Mouse (Mus musculus) stomach, postnatal 0 days (tissue): Measurements from ENCODE around the gene Vmn1r172. TPM values are rescaled to one million over a fixed set of nuclear protein-coding genes. Genes with fewer than 3 reads are reported as not detected.
"Not testable (repeated sequence)": the region's sequence is repeated elsewhere in the genome, so short reads cannot be mapped to it uniquely, and the experiment has no call there.

Experiments
- ATAC-seq: fragments of 200-750 bp; cut with Nextera tagmentation; 2 replicates; pipeline ENCODE4 v1.8.0; 2017; ENCODE audit not compliant: low FRiP score, low TSS enrichment
- DNase-seq: peaks from one replicate; pipeline ENCODE4 v3.0.0-alpha.2; 2016; ENCODE audit warnings: low spot score
- H3K27ac ChIP-seq: fragments of 300-500 bp; sonication (generic); replicated peaks from 2 replicates; pipeline ENCODE4 v1.5.1; 2014; ENCODE audit warnings: mild to moderate bottlenecking, control low read depth
- H3K27me3 ChIP-seq: fragments of 300-500 bp; sonication (generic); 2 replicates; pipeline ENCODE4 v1.6.1; 2014; ENCODE audit warnings: low read length; ENCODE audit not compliant: control insufficient read depth, insufficient read depth
- H3K36me3 ChIP-seq: fragments of 300-500 bp; sonication (generic); 2 replicates; pipeline ENCODE4 v1.6.1; 2014; ENCODE audit warnings: low read length, mixed read lengths; ENCODE audit not compliant: control insufficient read depth, insufficient read depth
- H3K4me1 ChIP-seq: fragments of 300-500 bp; sonication (generic); replicated peaks from 2 replicates; pipeline ENCODE4 v1.6.1; 2014; ENCODE audit warnings: antibody characterized with exemption; ENCODE audit not compliant: control insufficient read depth, insufficient read depth
- H3K4me2 ChIP-seq: fragments of 300-500 bp; sonication (generic); replicated peaks from 2 replicates; pipeline ENCODE4 v1.6.1; 2014; ENCODE audit warnings: low read depth, mild to moderate bottlenecking, control low read depth, moderate library complexity
- H3K4me3 ChIP-seq: fragments of 300-500 bp; sonication (generic); 2 replicates; pipeline ENCODE4 v1.5.1; 2014; ENCODE audit warnings: low read depth, low read length, control low read depth
- H3K9ac ChIP-seq: fragments of 300-500 bp; sonication (generic); 2 replicates; pipeline ENCODE4 v1.6.1; 2014; ENCODE audit warnings: mild to moderate bottlenecking, low read length, control low read depth, mixed read lengths
- H3K9me3 ChIP-seq: fragments of 300-500 bp; sonication (generic); 2 replicates; pipeline ENCODE4 v1.6.1; 2016; ENCODE audit warnings: low read length; ENCODE audit not compliant: control insufficient read depth
- CTCF ChIP-seq: IDR thresholded peaks from 2 replicates; pipeline ENCODE4 v1.5.1; 2016; ENCODE audit warnings: antibody characterized with exemption, low read depth, mild to moderate bottlenecking, moderate library complexity
- EP300 ChIP-seq: optimal IDR thresholded peaks from 2 replicates; pipeline ENCODE3; 2016; ENCODE audit warnings: antibody characterized with exemption
- WGBS: fragments of 180-500 bp; shearing (Covaris S2); extraction: QIAGEN DNeasy Blood & Tissue Kit; methylation state at CpG from one replicate; pipeline ENCODE4 v1.1.7; 2014; 5-methylcytosine and 5-hydroxymethylcytosine counted together
- polyA plus RNA-seq: library from polyadenylated mRNA; unstranded; fragments of >200 nt; fragmentation: Nextera tagmentation; extraction: Ambion mirVana; gene quantifications from 2 replicates; pipeline ENCODE4 v1.2.1, GENCODE M21; 2015

Vmn1r172 gene
- polyA plus RNA-seq: 0.04 TPM in 1 of 2 replicates, not detected in the other

DNA sequence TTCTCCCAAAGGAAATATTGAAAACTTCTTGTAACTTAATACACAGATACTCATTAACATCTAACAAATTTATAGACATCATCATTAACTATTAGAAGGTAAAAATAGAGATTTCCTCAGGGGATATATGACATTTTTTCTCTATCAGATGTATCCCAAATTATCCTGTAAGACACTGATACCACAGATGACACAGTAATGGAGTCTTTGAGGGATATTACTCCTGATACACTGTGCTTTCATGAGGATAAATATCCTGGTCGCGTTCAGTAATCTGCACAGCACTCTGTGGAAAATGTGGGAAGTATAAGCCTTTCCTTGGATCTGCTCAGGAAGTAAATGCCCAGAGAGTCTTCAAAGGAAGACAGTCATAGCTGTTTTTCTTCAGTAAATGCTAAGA lies at the start of gene Vmn1r172:
TSS of gene Vmn1r172 (plus strand) at position 301 of the 400 bp plus-strand sequence.
- Histone ChIP-seq H3K4me2 (no peak within 1 kb of the TSS), H3K36me3 (no peaks in the 10 kb centered on the region), H3K27me3 (no peaks in the 10 kb centered on the region), H3K4me3 (no peak within 1 kb of the TSS), H3K4me1 (no peaks in the 10 kb centered on the region), H3K9me3 (no peaks in the 10 kb centered on the region), H3K9ac (no peak within 1 kb of the TSS), H3K27ac (no peak within 1 kb of the TSS)
- DNase-seq (no peak), ATAC-seq (no peak)
- whole genome bisulfite sequencing: 57% methylated on average over 2 of the region's 2 CpGs
- TF ChIP-seq CTCF: no peak
- no peak for TF ChIP-seq EP300

DNA sequence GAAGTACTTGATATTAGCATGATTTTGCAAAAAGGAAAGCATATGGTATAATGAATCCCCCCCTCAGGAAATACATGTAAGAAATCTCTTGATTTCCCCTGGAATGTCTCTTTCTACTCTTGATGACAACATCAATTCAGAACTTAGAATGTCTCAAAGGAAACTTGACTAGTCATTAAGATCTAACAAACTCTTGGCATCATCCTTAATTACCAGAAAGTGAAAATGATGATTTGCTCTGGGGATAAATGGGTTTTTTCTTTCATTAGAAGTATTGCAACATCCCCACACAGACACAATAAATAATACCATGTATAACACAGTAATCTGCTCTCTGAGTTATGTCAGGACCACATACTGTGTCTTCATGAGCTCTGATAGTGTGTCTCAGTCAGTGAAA lies 27.7 kb upstream of the Vmn1r172 start, which contains the start of gene Vmn1r171:
TSS of gene Vmn1r171 (plus strand) at position 301 of the 400 bp plus-strand sequence.
- Histone ChIP-seq H3K27me3 (no peaks in the 10 kb centered on the region), H3K36me3 (no peaks in the 10 kb centered on the region), H3K9me3 (no peaks in the 10 kb centered on the region), H3K9ac (no peak within 1 kb of the TSS), H3K4me1 (no peaks in the 10 kb centered on the region), H3K4me3 (no peak within 1 kb of the TSS), H3K4me2 (no peak within 1 kb of the TSS), H3K27ac (no peak within 1 kb of the TSS)
- DNase-seq (no peak), ATAC-seq (no peak)
- TF ChIP-seq EP300 (no peak), CTCF (no peak)

DNA sequence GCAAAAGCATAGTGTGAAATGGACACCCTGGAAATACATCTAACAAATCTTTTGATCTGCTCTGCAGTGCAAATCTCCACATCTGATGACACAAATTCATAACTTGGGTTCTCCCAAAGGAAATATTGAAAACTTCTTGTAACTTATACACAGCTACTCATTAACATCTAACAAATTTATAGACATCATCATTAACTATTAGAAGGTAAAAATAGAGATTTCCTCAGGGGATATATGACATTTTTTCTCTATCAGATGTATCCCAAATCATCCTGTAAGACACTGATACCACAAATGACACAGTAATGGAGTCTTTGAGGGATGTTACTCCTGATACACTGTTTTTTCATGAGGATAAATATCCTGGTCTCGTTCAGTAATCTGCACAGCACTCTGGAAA lies 42.3 kb downstream of the Vmn1r172 start, which contains the start of gene Vmn1r173:
TSS of gene Vmn1r173 (plus strand) at position 301 of the 400 bp plus-strand sequence.
- H3K36me3 ChIP-seq, H3K9ac ChIP-seq, H3K27me3 ChIP-seq, H3K4me1 ChIP-seq, H3K4me2 ChIP-seq, H3K9me3 ChIP-seq, H3K4me3 ChIP-seq, H3K27ac ChIP-seq, ATAC-seq, DNase-seq: not testable (repeated sequence)
- 43% methylated on average over 1 of the region's 1 CpGs for WGBS

Other genes starting within 250 kb of the Vmn1r172 start
- not detected in 2 replicates for gene Vmn1r167, start 151.1 kb upstream of the Vmn1r172 start, polyA plus RNA-seq
- not detected in 2 replicates for gene Vmn1r168, start 118.6 kb upstream of the Vmn1r172 start, polyA plus RNA-seq
- not detected in 2 replicates for gene Vmn1r169, start 82.8 kb upstream of the Vmn1r172 start, polyA plus RNA-seq
- not detected in 2 replicates for gene Vmn1r170, start 52.1 kb upstream of the Vmn1r172 start, polyA plus RNA-seq
- gene Vmn1r171, start 27.6 kb upstream of the Vmn1r172 start, polyA plus RNA-seq: not detected in 2 replicates
- not detected in 2 replicates for gene Vmn1r173, start 42.4 kb downstream of the Vmn1r172 start, polyA plus RNA-seq
- 0.04 TPM in 1 of 2 replicates, not detected in the other for gene Vmn1r174, start 94.0 kb downstream of the Vmn1r172 start, polyA plus RNA-seq
- not detected in 2 replicates for gene Vmn1r175, start 152.3 kb downstream of the Vmn1r172 start, polyA plus RNA-seq
- not detected in 2 replicates for gene Vmn1r176, start 179.1 kb downstream of the Vmn1r172 start, polyA plus RNA-seq
- gene Vmn1r177, start 208.1 kb downstream of the Vmn1r172 start, polyA plus RNA-seq: not detected in 2 replicates
- not detected in 2 replicates for gene Vmn1r178, start 233.7 kb downstream of the Vmn1r172 start, polyA plus RNA-seq